Mouse (Mus musculus) CH12.LX (cell line): ENCODE measurements around the gene Pitpna.

Experiments used
- CTCF ChIP-seq, 2 experiments: IDR thresholded peaks in 1 of 2; conservative IDR thresholded peaks in 1 of 2; 2 replicates each; pipeline ENCODE4 v1.5.1; 2011 to 2012; ENCODE audit warnings: low read depth in 2 of 2, low read length in 2 of 2, improper control_type of control experiment in 1 of 2, inconsistent platforms in 1 of 2, mild to moderate bottlenecking in 1 of 2, moderate library complexity in 1 of 2
- EP300 ChIP-seq: IDR thresholded peaks from 2 replicates; pipeline ENCODE4 v1.6.1; 2011; ENCODE audit warnings: low read length, improper control_type of control experiment
- JUND ChIP-seq: conservative IDR thresholded peaks from 2 replicates; pipeline ENCODE4 v1.6.1; 2011; ENCODE audit warnings: low read depth, low read length, improper control_type of control experiment

- TF ChIP-seq CTCF (conservative IDR thresholded peaks at IDR 0.05 in 1 of 2, IDR thresholded peaks at IDR 0.05 in 1 of 2; ENCODE audit: low read depth in 2 of 2, low read length in 2 of 2), result no peak
- peak; percentile 10; the same call in 1 of the 2 replicates for TF ChIP-seq EP300
- TF ChIP-seq JUND, result no peak
Measured at GRCm38 (mm10) chr11:75598004-75598403, 10.1 kb downstream of the Pitpna start.
